Mouse (Mus musculus): ENCODE results near the gene Ak1. TPM values are rescaled to one million over a fixed set of nuclear protein-coding genes. Genes with fewer than 3 reads are reported as not detected.

Gene Ak1
- total RNA-seq, 2 experiments from 2014 or later, result 140 to 153 TPM

DNA sequence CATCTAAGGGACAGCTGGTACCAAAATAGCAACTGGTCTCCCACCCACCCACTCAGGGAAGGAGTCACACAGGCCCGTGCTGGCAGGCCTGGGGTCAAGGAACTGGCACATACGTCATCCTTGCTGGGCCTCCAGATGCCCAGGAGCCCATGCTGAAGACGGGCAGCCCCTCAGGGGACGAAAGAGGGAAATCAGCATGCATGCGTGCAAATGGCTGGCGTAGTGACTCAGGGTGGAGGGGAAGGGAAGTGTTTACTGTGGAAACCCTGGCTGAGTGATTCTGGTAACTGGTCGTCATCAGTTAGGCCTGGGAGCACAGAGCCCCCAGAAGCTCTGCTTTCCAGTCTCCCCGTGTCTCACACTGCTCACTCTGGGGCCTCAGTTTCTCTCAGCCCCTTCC, 43.8 kb downstream of the Ak1 start:
- no peak for TF ChIP-seq CTCF (IDR thresholded peaks at IDR 0.05)
- intact Hi-C loops (cut with DNase I), result no loop called here
- H3K4me3 ChIP-seq, result no peak overlapping the region
- DNase-seq (ENCODE audit: extremely low spot score in 1 of 2, low spot score in 2 of 2), result no peak
- H3K27ac ChIP-seq, result no peak overlapping the region

- no peak overlapping the region for H3K27ac ChIP-seq
- no peak for DNase-seq (ENCODE audit: extremely low spot score in 1 of 2, low spot score in 2 of 2)
- intact Hi-C loops (cut with DNase I), result no loop called here
- no peak overlapping the region for H3K4me3 ChIP-seq
- TF ChIP-seq CTCF (IDR thresholded peaks at IDR 0.05), result no peak
Measured at GRCm38 (mm10) chr2:32665853-32666252, 44.3 kb downstream of the Ak1 start.

DNA sequence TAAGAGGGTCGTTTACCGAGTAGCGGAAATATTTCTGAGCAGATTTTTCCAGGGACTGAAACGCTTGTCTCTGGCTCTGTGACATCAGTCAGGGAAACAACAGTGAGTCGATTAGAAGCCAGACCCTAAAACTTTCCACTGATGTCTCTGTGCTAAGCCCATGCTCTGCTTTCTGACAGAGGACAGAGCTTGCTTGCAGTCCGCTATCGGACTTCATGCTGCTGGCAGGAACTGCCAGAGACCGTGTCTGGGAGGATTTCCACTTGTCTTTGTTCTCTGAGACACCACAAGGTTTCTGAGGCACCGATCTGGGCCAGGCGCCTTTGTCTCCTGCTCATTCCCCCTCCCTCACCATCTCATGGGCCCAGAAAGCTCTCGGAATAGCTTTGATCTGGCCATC, 46.2 kb downstream of the Ak1 start:
- no peak for TF ChIP-seq CTCF (IDR thresholded peaks at IDR 0.05)
- no peak for DNase-seq (ENCODE audit: extremely low spot score in 1 of 2, low spot score in 2 of 2)
- no peak overlapping the region for H3K27ac ChIP-seq
- intact Hi-C loops (cut with DNase I), result no loop called here
- no peak overlapping the region for H3K4me3 ChIP-seq

- H3K27ac ChIP-seq, result no peak overlapping the region
Measured at GRCm38 (mm10) chr2:32668176-32668575, 46.6 kb downstream of the Ak1 start.

GRCm38 (mm10) chr2:32669876-32670275, 48.3 kb downstream of the Ak1 start:
- intact Hi-C loops (cut with DNase I), result no loop called here
- TF ChIP-seq CTCF (IDR thresholded peaks at IDR 0.05), result no peak
- H3K27ac ChIP-seq, result no peak overlapping the region
- H3K4me3 ChIP-seq, result no peak overlapping the region
- DNase-seq (ENCODE audit: extremely low spot score in 1 of 2, low spot score in 2 of 2), result no peak

More at GRCm38 (mm10) chr2:32668176-32668575, 46.6 kb downstream of the Ak1 start:
- intact Hi-C loops (cut with DNase I), result no loop called here
- no peak for TF ChIP-seq CTCF (IDR thresholded peaks at IDR 0.05)
- no peak overlapping the region for H3K4me3 ChIP-seq
- no peak for DNase-seq (ENCODE audit: extremely low spot score in 1 of 2, low spot score in 2 of 2)

DNA sequence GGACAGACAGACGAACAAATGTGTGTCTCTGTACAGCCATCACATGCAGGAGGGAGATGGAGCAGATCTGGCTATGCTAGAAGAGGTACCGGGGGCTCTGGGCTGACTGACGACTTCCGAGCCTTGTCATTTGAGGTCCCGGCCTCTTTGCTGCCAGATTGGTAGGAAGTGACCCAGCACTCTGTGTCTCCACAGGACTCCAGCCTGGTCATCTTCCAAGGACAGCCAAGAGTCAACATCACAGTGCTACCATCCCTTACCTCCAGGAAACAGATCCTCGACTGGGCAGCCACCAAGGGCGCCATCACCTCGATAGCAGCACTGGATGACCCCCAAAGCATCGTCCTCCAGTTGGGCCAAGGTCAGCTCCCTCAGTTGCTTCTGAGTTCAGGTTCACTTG, 49.6 kb downstream of the Ak1 start:
- no peak for DNase-seq (ENCODE audit: extremely low spot score in 1 of 2, low spot score in 2 of 2)
- Histone ChIP-seq H3K27ac (no peak overlapping the region), H3K4me3 (no peak overlapping the region)
- TF ChIP-seq CTCF (IDR thresholded peaks at IDR 0.05), result no peak
- intact Hi-C loops (cut with DNase I), result no loop called here

DNA sequence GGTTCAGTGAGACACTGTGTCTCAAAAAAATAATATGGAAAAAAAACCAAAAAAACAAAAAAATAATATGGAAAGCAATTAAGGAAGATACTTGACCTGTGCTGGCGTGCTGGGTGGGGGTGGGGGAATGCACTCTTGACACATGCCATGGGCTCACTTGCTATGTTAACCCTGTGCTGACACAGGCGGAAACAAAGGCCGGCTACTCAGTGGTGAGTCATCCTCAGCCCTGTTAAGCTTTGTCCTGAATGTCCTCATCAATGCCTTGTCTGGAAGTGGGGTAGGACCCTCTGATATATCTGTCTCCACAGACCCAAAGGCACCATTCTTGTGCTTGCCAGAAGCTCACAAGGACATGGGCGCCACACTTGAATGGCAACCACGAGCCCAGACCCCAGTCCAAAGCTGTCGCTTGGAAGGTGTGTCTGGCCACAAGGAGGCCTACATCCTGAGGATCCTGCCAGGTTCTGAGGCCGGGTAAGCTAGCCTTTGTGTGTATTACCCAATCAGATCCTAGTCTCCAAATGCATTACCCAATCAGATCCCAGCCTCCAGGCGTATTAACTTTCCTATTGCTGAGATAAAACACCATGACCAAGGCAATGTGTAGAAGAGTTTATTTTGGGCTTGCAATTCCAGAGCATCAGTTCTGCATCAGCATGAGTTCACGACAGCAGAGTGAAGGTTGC, 50.5 kb downstream of the Ak1 start:
- intact Hi-C loops (cut with DNase I), result no loop called here
- Histone ChIP-seq H3K27ac (no peak overlapping the region), H3K4me3 (no peak overlapping the region)
- no peak for DNase-seq (ENCODE audit: extremely low spot score in 1 of 2, low spot score in 2 of 2)
- no peak; the same call in 1 of the 2 replicates for TF ChIP-seq CTCF (IDR thresholded peaks at IDR 0.05)

- intact Hi-C loops (cut with DNase I), result no loop called here
- no peak for TF ChIP-seq CTCF (IDR thresholded peaks at IDR 0.05)
- DNase-seq (ENCODE audit: extremely low spot score in 1 of 2, low spot score in 2 of 2), result no peak
Measured at GRCm38 (mm10) chr2:32673176-32673917, 51.8 kb downstream of the Ak1 start.

GRCm38 (mm10) chr2:32676821-32677220, 55.3 kb downstream of the Ak1 start:
- Histone ChIP-seq H3K4me3 (no peak overlapping the region), H3K27ac (no peak overlapping the region)
- TF ChIP-seq CTCF (IDR thresholded peaks at IDR 0.05), result no peak; the same call in 1 of the 2 replicates
- DNase-seq (ENCODE audit: extremely low spot score in 1 of 2, low spot score in 2 of 2), result no peak
- intact Hi-C loops (cut with DNase I), result no loop called here

More at GRCm38 (mm10) chr2:32673176-32673917, 51.8 kb downstream of the Ak1 start:
- Histone ChIP-seq H3K27ac (no peak overlapping the region), H3K4me3 (no peak overlapping the region)

GRCm38 (mm10) chr2:32677683-32678082, 56.1 kb downstream of the Ak1 start:
- H3K4me3 ChIP-seq, result no peak overlapping the region
- no peak overlapping the region for H3K27ac ChIP-seq
- TF ChIP-seq CTCF (IDR thresholded peaks at IDR 0.05), result no peak
- no peak for DNase-seq (ENCODE audit: extremely low spot score in 1 of 2, low spot score in 2 of 2)
- intact Hi-C loops (cut with DNase I), result no loop called here

DNA sequence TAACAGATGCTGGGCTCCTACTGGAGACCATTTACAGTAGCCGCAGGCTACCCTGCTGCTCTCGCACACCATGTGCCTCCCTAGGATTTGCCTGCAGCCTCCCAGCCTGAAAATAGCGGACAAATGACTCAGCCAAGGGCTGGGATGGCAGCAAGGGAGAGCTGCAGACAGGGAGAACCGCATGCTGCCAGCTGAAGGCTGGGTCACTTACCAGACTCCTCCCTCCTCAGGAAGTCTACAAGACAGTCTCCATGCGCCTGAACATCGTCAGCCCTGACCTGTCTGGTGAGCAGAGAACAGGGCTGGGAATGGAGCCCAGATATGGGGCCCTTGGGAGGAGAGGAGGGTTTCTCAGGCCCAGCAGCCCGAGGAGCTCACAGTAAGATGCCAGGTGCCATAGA, 58.5 kb downstream of the Ak1 start:
- TF ChIP-seq CTCF (IDR thresholded peaks at IDR 0.05), result no peak
- Histone ChIP-seq H3K4me3 (no peak overlapping the region), H3K27ac (peak overlapping the region; percentile 56)
- intact Hi-C loops (cut with DNase I), result no loop called here
- peak; percentile 53 to 69 for DNase-seq (ENCODE audit: extremely low spot score in 1 of 2, low spot score in 2 of 2)

DNA sequence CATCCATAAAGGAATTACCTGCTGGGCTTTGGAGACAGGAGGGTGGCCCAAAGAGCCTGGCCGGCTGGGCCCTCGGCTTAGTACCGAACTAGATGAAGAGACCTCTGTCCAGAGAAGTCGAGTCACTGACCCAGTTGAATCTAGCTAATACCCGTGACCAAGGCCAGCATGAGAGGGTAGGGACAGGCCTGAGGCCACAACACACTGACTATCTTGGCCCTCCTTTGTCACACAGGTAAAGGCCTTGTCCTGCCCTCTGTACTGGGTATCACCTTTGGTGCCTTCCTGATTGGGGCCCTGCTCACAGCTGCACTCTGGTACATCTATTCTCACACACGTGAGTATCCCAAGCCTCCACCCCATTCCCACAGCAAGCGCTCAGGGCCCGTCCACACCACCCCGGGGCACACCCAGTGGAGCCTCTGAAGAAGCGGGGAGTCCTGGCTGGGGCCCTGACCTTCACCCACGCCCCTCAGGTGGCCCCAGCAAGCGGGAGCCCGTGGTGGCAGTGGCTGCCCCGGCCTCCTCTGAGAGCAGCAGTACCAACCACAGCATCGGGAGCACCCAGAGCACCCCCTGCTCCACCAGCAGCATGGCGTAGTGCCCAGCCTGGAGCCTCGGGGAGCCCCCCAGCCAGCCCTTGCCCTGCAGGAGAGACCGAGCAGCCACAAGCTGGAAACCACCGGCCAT, 59.5 kb downstream of the Ak1 start:
- no peak overlapping the region for H3K4me3 ChIP-seq
- no peak overlapping the region for H3K27ac ChIP-seq
- intact Hi-C loops (cut with DNase I), result no loop called here
- no peak for DNase-seq (ENCODE audit: extremely low spot score in 1 of 2, low spot score in 2 of 2)
- TF ChIP-seq CTCF (IDR thresholded peaks at IDR 0.05), result no peak

Measured in left cerebral cortex, adult 2 months (tissue).